Mouse (Mus musculus) hindbrain, embryonic 13.5 days (tissue): ENCODE data around the gene Gm3752. TPM values are rescaled to one million over a fixed set of nuclear protein-coding genes. Genes with fewer than 3 reads are reported as not detected.
"Not testable (repeated sequence)": the region's sequence is repeated elsewhere in the genome, so short reads cannot be mapped to it uniquely, and the experiment has no call there.

Experiments
- ATAC-seq: fragments of 200-750 bp; cut with Nextera tagmentation; 2 replicates; pipeline ENCODE4 v1.8.0; 2017; ENCODE audit warnings: moderate TSS enrichment; ENCODE audit not compliant: low FRiP score
- H3K27ac ChIP-seq: fragments of 300-500 bp; sonication (generic); 2 replicates; pipeline ENCODE4 v1.5.1; 2015; ENCODE audit warnings: inconsistent platforms, mild to moderate bottlenecking, moderate library complexity
- H3K27me3 ChIP-seq: fragments of 300-500 bp; sonication (generic); 2 replicates; pipeline ENCODE4 v1.6.1; 2015; ENCODE audit warnings: mild to moderate bottlenecking, inconsistent platforms
- H3K36me3 ChIP-seq: fragments of 300-500 bp; sonication (generic); 2 replicates; pipeline ENCODE4 v1.6.1; 2015; ENCODE audit warnings: mild to moderate bottlenecking, inconsistent platforms
- H3K4me1 ChIP-seq: fragments of 300-500 bp; sonication (generic); replicated peaks from 2 replicates; pipeline ENCODE4 v1.6.1; 2015; ENCODE audit warnings: inconsistent platforms
- H3K4me2 ChIP-seq: fragments of 300-500 bp; sonication (generic); 2 replicates; pipeline ENCODE4 v1.6.1; 2015; ENCODE audit warnings: inconsistent platforms, mild to moderate bottlenecking, moderate library complexity
- H3K4me3 ChIP-seq: fragments of 300-500 bp; sonication (generic); 2 replicates; pipeline ENCODE4 v1.5.1; 2015; ENCODE audit warnings: mild to moderate bottlenecking, inconsistent platforms
- H3K9ac ChIP-seq: fragments of 300-500 bp; sonication (generic); 2 replicates; pipeline ENCODE4 v1.6.1; 2015; ENCODE audit warnings: mild to moderate bottlenecking, inconsistent platforms
- H3K9me3 ChIP-seq: fragments of 300-500 bp; sonication (generic); 2 replicates; pipeline ENCODE4 v1.6.1; 2016; ENCODE audit warnings: inconsistent platforms
- WGBS: fragments of 180-500 bp; shearing (Covaris S2); methylation state at CpG from one replicate; pipeline ENCODE4 v1.1.7; 2015; 5-methylcytosine and 5-hydroxymethylcytosine counted together
- polyA plus RNA-seq: library from polyadenylated mRNA; unstranded; fragments of >200 nt; fragmentation: Nextera tagmentation; extraction: Ambion mirVana; gene quantifications from 2 replicates; pipeline ENCODE4 v1.2.1, GENCODE M21; 2015

Gm3752 gene
- 8.1 and 10.0 TPM in 2 replicates for polyA plus RNA-seq

DNA sequence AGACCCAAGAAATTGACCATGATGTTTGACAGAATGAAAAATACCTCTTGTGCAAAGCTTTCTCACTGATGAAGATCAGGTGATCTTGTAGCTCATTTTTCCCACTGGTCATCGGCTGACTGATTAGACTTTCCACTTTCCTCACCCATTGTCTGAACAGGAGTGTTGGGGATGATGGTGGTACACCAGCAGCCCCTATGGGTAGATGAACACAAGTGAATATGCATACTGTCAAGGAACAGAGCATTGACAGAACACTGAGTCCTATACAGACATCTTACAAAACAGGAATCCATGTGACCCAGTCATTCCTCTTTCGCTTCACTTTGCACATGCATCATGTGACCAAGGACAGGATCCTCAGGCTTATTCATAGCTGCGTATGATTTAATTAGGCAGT, at the start of gene Gm3752:
Gm3752 (minus strand) TSS at position 101 of the 400 bp plus-strand sequence.
- not testable (repeated sequence) for H3K9me3 ChIP-seq, H3K4me1 ChIP-seq, H3K4me2 ChIP-seq, H3K9ac ChIP-seq, ATAC-seq, H3K36me3 ChIP-seq, H3K27ac ChIP-seq, H3K27me3 ChIP-seq, H3K4me3 ChIP-seq
- 78% methylated on average over 1 of the region's 3 CpGs for WGBS

GRCm38 (mm10) chr14:7488731-7489130, 5.2 kb upstream of the Gm3752 start:
- H3K4me2 ChIP-seq = peak overlapping the region; percentile 56
- peak overlapping the region; percentile 65 for H3K9ac ChIP-seq
- not testable (repeated sequence) for ATAC-seq, H3K4me1 ChIP-seq, H3K27ac ChIP-seq, H3K9me3 ChIP-seq, H3K27me3 ChIP-seq, H3K36me3 ChIP-seq
- under 1% methylated on average over 11 of the region's 18 CpGs for WGBS
- peak overlapping the region; percentile 42 for H3K4me3 ChIP-seq

DNA sequence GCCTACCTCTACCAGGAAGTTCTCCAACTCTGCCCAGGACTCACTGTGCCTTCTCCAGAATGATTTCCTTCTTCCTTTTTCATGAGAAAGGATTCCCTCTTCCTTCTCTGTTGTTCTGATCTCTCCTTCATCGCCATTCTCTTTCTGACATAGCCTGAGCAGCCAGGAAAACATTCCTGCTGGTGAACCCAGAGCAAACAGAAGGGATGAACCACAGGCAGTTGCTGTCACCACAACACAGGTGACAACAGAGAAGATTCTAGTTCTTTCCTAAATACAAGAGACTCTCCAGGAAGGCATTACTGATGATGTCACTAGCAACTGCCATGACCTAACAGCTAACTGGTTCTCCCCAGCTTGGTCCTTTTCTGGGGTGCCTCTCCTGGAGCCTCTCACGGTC, 32.7 kb downstream of the Gm3752 start, which contains the start of gene Gm3755:
Gm3755 (minus strand) TSS at position 101 of the 400 bp plus-strand sequence.
- H3K36me3 ChIP-seq, H3K9me3 ChIP-seq, ATAC-seq, H3K4me1 ChIP-seq, H3K9ac ChIP-seq, H3K27ac ChIP-seq, H3K4me3 ChIP-seq, H3K27me3 ChIP-seq, H3K4me2 ChIP-seq: not testable (repeated sequence)
- no CpG with 5 or more reads among the region's 2 CpGs for WGBS

- not testable (repeated sequence) for H3K27me3 ChIP-seq, H3K4me2 ChIP-seq, H3K4me3 ChIP-seq, H3K9ac ChIP-seq, H3K4me1 ChIP-seq, ATAC-seq, H3K9me3 ChIP-seq, H3K36me3 ChIP-seq, H3K27ac ChIP-seq
- 83% methylated on average over 2 of the region's 2 CpGs for WGBS
Measured at GRCm38 (mm10) chr14:7422496-7422895, 61.1 kb downstream of the Gm3752 start.

Other genes starting within 250 kb of the Gm3752 start
- not detected in 2 replicates for gene Gm3727, start 219.0 kb downstream of the Gm3752 start, polyA plus RNA-seq
- gene Gm3739, start 168.7 kb downstream of the Gm3752 start, polyA plus RNA-seq = 5.4 and 5.5 TPM in 2 replicates
- not detected in 2 replicates for gene Gm5797, start 151.4 kb downstream of the Gm3752 start, polyA plus RNA-seq
- not detected in 2 replicates for gene Gm8374, start 118.6 kb downstream of the Gm3752 start, polyA plus RNA-seq
- 0.17 TPM in 1 of 2 replicates, not detected in the other for gene Gm3755, start 32.8 kb downstream of the Gm3752 start, polyA plus RNA-seq
- gene Gm3558, start 84.8 kb upstream of the Gm3752 start, polyA plus RNA-seq = 4.0 and 4.4 TPM in 2 replicates
- not detected in 2 replicates for gene Gm10338, start 111.8 kb upstream of the Gm3752 start, polyA plus RNA-seq
- gene Gm10128, start 160.2 kb upstream of the Gm3752 start, polyA plus RNA-seq = not detected in 2 replicates